In the genomic region with DNA sequence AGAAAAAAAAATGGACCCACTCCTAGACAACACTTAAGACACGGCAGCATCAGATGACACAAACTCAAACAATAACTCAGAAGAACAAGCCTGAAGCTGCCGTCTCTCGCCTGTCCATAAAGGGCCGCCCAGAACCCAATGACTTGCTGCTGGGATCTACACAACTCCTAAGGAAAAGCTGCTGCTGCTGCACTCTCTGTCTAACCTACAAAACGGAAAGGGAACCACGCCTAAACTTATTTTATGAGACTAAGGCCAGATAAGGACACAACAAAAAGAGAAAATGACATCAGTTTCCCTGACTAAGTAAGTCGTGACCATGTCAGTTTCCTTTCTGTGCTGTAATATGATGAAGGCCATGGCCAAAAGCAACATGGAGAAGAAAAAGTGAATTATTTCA, we compare ENCODE assay signal across 29 mouse cellular contexts. TPM values are rescaled to one million over a fixed set of nuclear protein-coding genes. Genes with fewer than 3 reads are reported as not detected.
A peak's percentile ranks its signal among the peaks of the same experiment; 100 is the strongest.
DNase-seq lines count a peak whose midpoint lies in the region; ATAC-seq and TF ChIP-seq lines count a peak whose summit lies in the region.
"Had no signal": no experiment of that assay in that cellular context is flagged by ENCODE, and none has a peak within 500 bp of the region (broad histone marks: within the 10 kb centered on the region; RNA-seq: fewer than 3 reads in every experiment).

No protein-coding gene starts in this region.

- ATAC-seq in heart, postnatal 0 days (ENCODE audit: insufficient read depth, low read depth), result 0 out of 2 replicates have a peak, but pooled peaks have one; percentile 51
- no peak for ATAC-seq in forebrain, embryonic 15.5 days (replicated peaks)
- ATAC-seq: forebrain, embryonic 13.5 days; hindbrain, embryonic 16.5 days; intestine, embryonic 15.5 days; liver, postnatal 0 days had no signal

- DNase-seq in heart, adult 18-20 months, result peak; percentile 7 to 14
- no peak for DNase-seq in heart, postnatal 14 days
- DNase-seq in heart, postnatal 0 days (ENCODE audit: low spot score), result no peak
- DNase-seq in heart, postnatal 10 days, result no peak
- peak; percentile 23 for DNase-seq in skeletal muscle tissue, adult 2 months (ENCODE audit: low read depth, low spot score)
- DNase-seq: adrenal gland, postnatal 10 days; cerebellum, adult 9-10 months; kidney, adult 9 months; kidney, postnatal 25 days; liver, postnatal 0 days; lung, postnatal 10 days; midbrain, embryonic 14.5 days; right cerebral cortex, postnatal 25 days; thymus, postnatal 25 days had no signal

- no peaks in the 10 kb centered on the region for H3K27me3 ChIP-seq in heart, postnatal 0 days (ENCODE audit: control insufficient read depth, insufficient read depth, low read length)
- H3K27me3 ChIP-seq in forebrain, embryonic 15.5 days, result no peaks in the 10 kb centered on the region
- H3K27me3 ChIP-seq: forebrain, embryonic 13.5 days; intestine, embryonic 15.5 days; limb, embryonic 12.5 days; megakaryocyte, embryonic 14.5 days had no signal

- no peak for TF ChIP-seq POLR2A in bone marrow macrophage, adult 2 months (IDR thresholded peaks at IDR 0.05; ENCODE audit: borderline replicate concordance, low read depth, low read length)

- no peak for TF ChIP-seq EP300 in heart, postnatal 0 days (IDR thresholded peaks at IDR 0.05; ENCODE audit: low read depth)

- H3K4me1 ChIP-seq in heart, postnatal 0 days (ENCODE audit: control insufficient read depth, insufficient read depth), result no peaks in the 10 kb centered on the region
- H3K4me1 ChIP-seq in bone marrow macrophage, adult 2 months (ENCODE audit: control insufficient read depth, insufficient read depth, low read length), result peaks cover 19% of the 10 kb centered on the region
- H3K4me1 ChIP-seq in forebrain, embryonic 15.5 days, result no peaks in the 10 kb centered on the region
- H3K4me1 ChIP-seq: forebrain, embryonic 13.5 days; hindbrain, embryonic 10.5 days; intestine, embryonic 15.5 days; limb, embryonic 12.5 days had no signal

- 61% methylated on average over 7 of the region's 7 CpGs for WGBS in heart, postnatal 0 days
- WGBS in forebrain, embryonic 15.5 days, result 87% methylated on average over 7 of the region's 7 CpGs

- H3K36me3 ChIP-seq in heart, postnatal 0 days (replicated peaks; ENCODE audit: control insufficient read depth, insufficient read depth, low read length), result peaks cover 23% of the 10 kb centered on the region
- H3K36me3 ChIP-seq in forebrain, embryonic 15.5 days, result no peaks in the 10 kb centered on the region; the same call in none of the 2 replicates
- H3K36me3 ChIP-seq: intestine, embryonic 15.5 days had no signal

- TF ChIP-seq CTCF in heart, postnatal 0 days (IDR thresholded peaks at IDR 0.05; ENCODE audit: low read depth), result no peak
- TF ChIP-seq CTCF in bone marrow macrophage, adult 2 months (IDR thresholded peaks at IDR 0.05; ENCODE audit: low read depth, low read length), result no peak

- no peak overlapping the region for H3K4me2 ChIP-seq in heart, postnatal 0 days (ENCODE audit: low read depth, low read length)
- no peak overlapping the region for H3K4me2 ChIP-seq in forebrain, embryonic 15.5 days (replicated peaks)
- H3K4me2 ChIP-seq: forebrain, embryonic 13.5 days; intestine, embryonic 15.5 days; limb, embryonic 12.5 days; liver, embryonic 11.5 days had no signal

- intact Hi-C loops in heart, postnatal 14 days (cut with DNase I), result no loop called here
- intact Hi-C loops in heart, postnatal 10 days (cut with DNase I), result no loop called here

- no peak overlapping the region for H3K4me3 ChIP-seq in heart, postnatal 0 days (ENCODE audit: low read depth, low read length)
- H3K4me3 ChIP-seq in bone marrow macrophage, adult 2 months (ENCODE audit: insufficient read depth, low read length), result no peak overlapping the region
- H3K4me3 ChIP-seq in forebrain, embryonic 15.5 days, result no peak overlapping the region
- H3K4me3 ChIP-seq: forebrain, embryonic 13.5 days; hindbrain, embryonic 10.5 days; intestine, embryonic 15.5 days; limb, embryonic 12.5 days had no signal

- H3K9me3 ChIP-seq in heart, postnatal 0 days (replicated peaks; ENCODE audit: control insufficient read depth, low read length), result no peaks in the 10 kb centered on the region
- no peaks in the 10 kb centered on the region for H3K9me3 ChIP-seq in forebrain, embryonic 15.5 days
- H3K9me3 ChIP-seq: forebrain, embryonic 13.5 days; hindbrain, embryonic 10.5 days; intestine, embryonic 15.5 days; limb, embryonic 12.5 days; megakaryocyte, embryonic 14.5 days had no signal

- no peak overlapping the region for H3K9ac ChIP-seq in heart, postnatal 0 days (replicated peaks; ENCODE audit: low read depth, low read length)
- H3K9ac ChIP-seq in forebrain, embryonic 15.5 days (replicated peaks), result no peak overlapping the region
- H3K9ac ChIP-seq: forebrain, embryonic 13.5 days; intestine, embryonic 15.5 days; limb, embryonic 12.5 days; liver, postnatal 0 days had no signal

- no peak overlapping the region; the same call in 1 of the 2 replicates for H3K27ac ChIP-seq in heart, postnatal 0 days (ENCODE audit: low read depth)
- H3K27ac ChIP-seq in bone marrow macrophage, adult 2 months (ENCODE audit: insufficient read depth, low read depth, low read length), result peak overlapping the region; percentile 69
- no peak overlapping the region for H3K27ac ChIP-seq in forebrain, embryonic 15.5 days (replicated peaks)
- H3K27ac ChIP-seq: forebrain, embryonic 13.5 days; hindbrain, embryonic 10.5 days; intestine, embryonic 15.5 days; limb, embryonic 12.5 days had no signal

RNA-seq across cellular contexts. Expression of a gene that starts 5.7 kb away (rescaled TPM):
- not detected for total RNA-seq in heart, adult 18-20 months (2021)
- total RNA-seq in heart, postnatal 14 days (2021), result not detected
- total RNA-seq in heart, postnatal 0 days (2014; rRNA removed; ENCODE audit: low replicate concordance), result not detected in 2 replicates
- not detected in 2 replicates for polyA plus RNA-seq in heart, postnatal 0 days (2015; fragmentation: Nextera tagmentation; extraction: Ambion mirVana)
- total RNA-seq in heart, postnatal 10 days (2021), result not detected
- not detected in 2 replicates for polyA plus RNA-seq in bone marrow macrophage, adult 2 months (2012; ENCODE audit: insufficient read depth, insufficient read length, missing spikeins)
- not detected in 2 replicates for polyA plus RNA-seq in forebrain, embryonic 15.5 days (2015; fragmentation: Nextera tagmentation; extraction: Ambion mirVana)
- total RNA-seq: adrenal gland, postnatal 10 days; gastrocnemius, postnatal 4 days; left cerebral cortex, postnatal 14 days had no signal
- polyA plus RNA-seq: C2C12; embryonic facial prominence, embryonic 14.5 days; forebrain, embryonic 13.5 days; hindbrain, embryonic 10.5 days; hindbrain, embryonic 16.5 days; intestine, embryonic 15.5 days; limb, embryonic 12.5 days; liver, embryonic 11.5 days; liver, postnatal 0 days; midbrain, embryonic 14.5 days; neural tube, embryonic 11.5 days; stomach, embryonic 14.5 days had no signal

Comparison
In these comparisons a context has a peak if more than half of its experiments do, and no peak if none do; other contexts are left out.
1. DNase-seq: peak in heart, adult 18-20 months (2 of 2) and skeletal muscle tissue, adult 2 months (single experiment); none in heart, postnatal 14 days (0 of 2), heart, postnatal 0 days (single experiment) and heart, postnatal 10 days (0 of 2).